Mouse (Mus musculus) limb, embryonic 12.5 days (tissue): ENCODE measurements around the gene Mfsd4b5. TPM values are rescaled to one million over a fixed set of nuclear protein-coding genes. Genes with fewer than 3 reads are reported as not detected.
"Not testable (repeated sequence)": the region's sequence is repeated elsewhere in the genome, so short reads cannot be mapped to it uniquely, and the experiment has no call there.

Source experiments
- ATAC-seq: fragments of 200-750 bp; cut with Nextera tagmentation; 2 replicates; pipeline ENCODE4 v1.8.0; 2017; ENCODE audit warnings: low read depth, moderate TSS enrichment; ENCODE audit not compliant: insufficient number of reproducible peaks, insufficient read depth, low FRiP score, low TSS enrichment
- H3K27ac ChIP-seq: fragments of 300-500 bp; sonication (generic); 2 replicates; pipeline ENCODE4 v1.5.1; 2016; ENCODE audit warnings: mild to moderate bottlenecking, moderate library complexity
- H3K27me3 ChIP-seq: fragments of 300-500 bp; sonication (generic); 2 replicates; pipeline ENCODE4 v1.6.1; 2016; ENCODE audit warnings: mild to moderate bottlenecking, moderate library complexity
- H3K36me3 ChIP-seq: fragments of 300-500 bp; sonication (generic); 2 replicates; pipeline ENCODE4 v1.6.1; 2016; ENCODE audit warnings: mild to moderate bottlenecking, moderate library complexity
- H3K4me1 ChIP-seq: fragments of 300-500 bp; sonication (generic); replicated peaks from 2 replicates; pipeline ENCODE4 v1.6.1; 2016
- H3K4me2 ChIP-seq: fragments of 300-500 bp; sonication (generic); 2 replicates; pipeline ENCODE4 v1.6.1; 2016; ENCODE audit warnings: mild to moderate bottlenecking, moderate library complexity
- H3K4me3 ChIP-seq: fragments of 300-500 bp; sonication (generic); replicated peaks from 2 replicates; pipeline ENCODE4 v1.5.1; 2016; ENCODE audit warnings: mild to moderate bottlenecking
- H3K9ac ChIP-seq: fragments of 300-500 bp; sonication (generic); replicated peaks from 2 replicates; pipeline ENCODE4 v1.6.1; 2016; ENCODE audit warnings: mild to moderate bottlenecking, moderate library complexity
- H3K9me3 ChIP-seq: fragments of 300-500 bp; sonication (generic); 2 replicates; pipeline ENCODE4 v1.6.1; 2016; ENCODE audit warnings: mild to moderate bottlenecking, moderate library complexity
- WGBS: fragments of 180-500 bp; shearing (Covaris S2); methylation state at CpG from one replicate; pipeline ENCODE4 v1.1.7; 2016; 5-methylcytosine and 5-hydroxymethylcytosine counted together
- polyA plus RNA-seq: library from polyadenylated mRNA; unstranded; fragments of >200 nt; fragmentation: Nextera tagmentation; extraction: Ambion mirVana; gene quantifications from 2 replicates; pipeline ENCODE4 v1.2.1, GENCODE M21; 2016

Gene Mfsd4b5
- polyA plus RNA-seq, 1 experiment from 2014 or later, result 0.11 TPM

DNA sequence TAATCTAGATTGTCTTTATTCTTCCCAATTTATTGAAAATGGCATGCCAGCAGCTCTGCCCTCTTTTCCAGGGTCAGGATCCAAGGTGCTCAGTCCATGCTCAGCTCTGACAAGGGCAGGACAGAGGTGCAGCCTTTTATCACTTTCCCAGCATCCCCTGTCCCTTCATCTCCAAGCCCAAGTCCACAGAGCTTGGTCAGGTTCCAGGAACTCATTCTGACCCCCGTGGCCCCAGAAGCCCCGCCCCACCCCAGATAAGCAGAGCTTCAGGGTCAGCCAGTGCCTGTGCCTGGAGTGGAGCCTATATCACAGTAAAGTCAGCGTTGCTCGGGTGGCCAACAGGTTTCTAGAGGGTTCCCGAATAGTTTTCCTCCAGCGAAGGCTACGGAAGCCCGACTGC, 61.9 kb downstream of the Mfsd4b5 start:
- H3K4me2 ChIP-seq, H3K27ac ChIP-seq, H3K9me3 ChIP-seq, H3K36me3 ChIP-seq, H3K4me3 ChIP-seq, H3K9ac ChIP-seq, ATAC-seq: not testable (repeated sequence)
- 74% methylated on average over 8 of the region's 8 CpGs for WGBS
- peaks cover 27% of the 10 kb centered on the region for H3K27me3 ChIP-seq
- peaks cover 14% of the 10 kb centered on the region for H3K4me1 ChIP-seq

DNA sequence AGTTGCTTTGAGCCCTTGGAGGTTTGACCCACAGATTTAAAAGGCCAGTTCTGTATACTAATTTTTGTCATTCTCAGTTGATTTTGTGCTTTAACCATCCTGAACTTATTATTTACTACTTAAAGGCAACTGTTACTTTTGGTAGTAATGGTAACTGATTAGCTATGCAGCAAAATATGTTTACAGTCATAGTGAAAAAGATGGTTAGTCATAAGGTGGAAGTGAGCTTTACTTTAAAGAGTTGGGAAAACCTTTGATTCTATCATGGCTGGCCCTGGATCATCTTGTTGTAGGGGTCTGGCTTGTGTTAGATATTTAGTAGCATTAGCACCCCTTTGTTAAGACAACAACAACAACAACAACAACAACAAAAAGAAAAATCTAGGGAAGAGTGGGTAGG, 73.8 kb downstream of the Mfsd4b5 start:
- Histone ChIP-seq H3K4me1 (no peaks in the 10 kb centered on the region), H3K27me3 (no peaks in the 10 kb centered on the region), H3K9ac (no peak overlapping the region), H3K9me3 (no peaks in the 10 kb centered on the region), H3K27ac (no peak overlapping the region), H3K4me2 (no peak overlapping the region), H3K4me3 (no peak overlapping the region), H3K36me3 (no peaks in the 10 kb centered on the region)
- no peak for ATAC-seq

DNA sequence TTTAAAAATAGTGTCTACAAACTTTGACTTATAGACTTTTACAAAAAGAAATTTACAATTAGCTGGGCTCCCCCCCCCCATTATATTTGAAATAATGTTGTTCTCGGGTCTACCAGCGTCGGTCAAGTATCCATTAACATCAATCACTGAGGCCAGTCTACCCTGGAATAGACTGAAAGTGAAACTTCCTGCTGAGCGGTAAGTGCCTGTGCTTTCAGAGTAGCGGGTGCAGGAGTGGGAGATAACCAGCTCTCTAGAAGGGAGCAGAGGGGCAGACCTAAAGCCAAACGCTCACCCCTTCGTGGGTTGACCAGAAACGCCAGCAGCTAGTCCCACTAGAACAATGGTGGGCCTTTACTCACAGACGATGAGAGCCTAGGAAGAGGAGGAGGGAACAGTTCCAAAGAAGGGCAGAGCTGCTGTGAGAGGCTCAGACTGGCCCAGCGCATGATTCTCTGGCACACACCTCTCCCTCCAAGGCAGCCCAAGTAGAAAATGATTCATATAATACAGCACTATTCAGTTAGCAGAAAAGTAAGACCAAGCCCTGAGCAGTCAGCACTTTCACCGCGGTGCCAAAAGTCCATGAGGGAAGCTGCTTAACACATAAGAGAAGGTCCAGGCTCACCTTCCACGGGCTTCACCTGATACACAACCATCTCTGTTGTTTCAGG, 77.5 kb downstream of the Mfsd4b5 start:
- Histone ChIP-seq H3K4me2 (no peak overlapping the region), H3K9ac (no peak overlapping the region), H3K27me3 (no peaks in the 10 kb centered on the region), H3K4me1 (no peaks in the 10 kb centered on the region), H3K36me3 (no peaks in the 10 kb centered on the region), H3K9me3 (no peaks in the 10 kb centered on the region), H3K4me3 (no peak overlapping the region), H3K27ac (no peak overlapping the region)
- ATAC-seq, result no peak
- WGBS, result 67% methylated on average over 13 of the region's 13 CpGs

Other genes with a start within 250 kb of the Mfsd4b5 start
- gene Mfsd4b4, start 87.4 kb downstream of the Mfsd4b5 start, polyA plus RNA-seq, result 6.8 and 6.9 TPM in 2 replicates
- not detected in 2 replicates for gene Mfsd4b2, start 59.7 kb downstream of the Mfsd4b5 start, polyA plus RNA-seq
- gene Mfsd4b3, start 26.5 kb downstream of the Mfsd4b5 start, polyA plus RNA-seq, result 0.15 and 0.23 TPM in 2 replicates
- gene Mfsd4b1, start 38.6 kb upstream of the Mfsd4b5 start, polyA plus RNA-seq, result 0.23 and 0.33 TPM in 2 replicates
- gene Slc16a10, start 155.6 kb upstream of the Mfsd4b5 start, polyA plus RNA-seq, result 18.3 and 19.8 TPM in 2 replicates